Mouse (Mus musculus): ENCODE measurements around the gene Zfp366. TPM values are rescaled to one million over a fixed set of nuclear protein-coding genes. Genes with fewer than 3 reads are reported as not detected.
"Not testable (repeated sequence)": the region's sequence is repeated elsewhere in the genome, so short reads cannot be mapped to it uniquely, and the experiment has no call there.

Zfp366 gene
- polyA plus RNA-seq (2012; rRNA removed) = 0.82 and 1.6 TPM in 2 replicates

DNA sequence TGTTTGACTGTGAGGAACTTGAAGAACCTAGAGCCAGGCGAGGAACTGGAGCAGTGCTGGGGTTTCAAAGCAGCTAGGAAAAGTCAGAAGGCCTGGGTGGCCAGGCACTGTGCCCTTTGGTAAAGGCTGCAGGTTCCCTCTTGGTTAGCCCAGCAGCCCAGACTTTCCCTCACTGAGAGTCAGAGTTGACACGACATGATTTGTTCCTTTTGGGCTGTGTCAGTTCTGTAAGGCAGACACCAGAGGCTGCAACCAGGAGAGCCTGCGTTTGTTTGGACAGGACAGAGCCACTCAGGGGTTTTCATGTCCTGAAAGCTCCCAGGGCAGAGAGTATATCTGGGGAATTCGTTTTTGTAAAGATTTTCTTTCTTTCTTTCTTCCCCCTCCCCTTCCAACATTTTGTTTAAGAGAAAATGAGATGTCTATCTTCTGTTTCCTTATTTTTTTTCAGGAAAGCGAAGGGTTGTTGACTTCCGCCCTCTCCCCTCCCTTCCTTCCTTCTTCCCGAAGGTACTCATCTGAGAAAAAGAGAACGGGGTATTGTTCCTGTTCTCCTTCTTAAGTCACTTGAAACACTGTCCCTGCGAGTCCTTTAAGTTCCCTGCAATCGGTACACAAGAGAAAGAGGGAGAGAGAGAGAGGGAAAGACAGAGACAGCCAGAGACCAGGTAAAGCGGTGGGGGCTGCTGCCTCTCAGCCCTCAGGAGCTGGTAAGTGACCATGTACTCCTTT is at the start of gene Zfp366:
TSS of gene Zfp366 (plus strand) at position 669 of the 732 bp plus-strand sequence.
- WGBS = 55% methylated on average over 11 of the region's 11 CpGs

DNA sequence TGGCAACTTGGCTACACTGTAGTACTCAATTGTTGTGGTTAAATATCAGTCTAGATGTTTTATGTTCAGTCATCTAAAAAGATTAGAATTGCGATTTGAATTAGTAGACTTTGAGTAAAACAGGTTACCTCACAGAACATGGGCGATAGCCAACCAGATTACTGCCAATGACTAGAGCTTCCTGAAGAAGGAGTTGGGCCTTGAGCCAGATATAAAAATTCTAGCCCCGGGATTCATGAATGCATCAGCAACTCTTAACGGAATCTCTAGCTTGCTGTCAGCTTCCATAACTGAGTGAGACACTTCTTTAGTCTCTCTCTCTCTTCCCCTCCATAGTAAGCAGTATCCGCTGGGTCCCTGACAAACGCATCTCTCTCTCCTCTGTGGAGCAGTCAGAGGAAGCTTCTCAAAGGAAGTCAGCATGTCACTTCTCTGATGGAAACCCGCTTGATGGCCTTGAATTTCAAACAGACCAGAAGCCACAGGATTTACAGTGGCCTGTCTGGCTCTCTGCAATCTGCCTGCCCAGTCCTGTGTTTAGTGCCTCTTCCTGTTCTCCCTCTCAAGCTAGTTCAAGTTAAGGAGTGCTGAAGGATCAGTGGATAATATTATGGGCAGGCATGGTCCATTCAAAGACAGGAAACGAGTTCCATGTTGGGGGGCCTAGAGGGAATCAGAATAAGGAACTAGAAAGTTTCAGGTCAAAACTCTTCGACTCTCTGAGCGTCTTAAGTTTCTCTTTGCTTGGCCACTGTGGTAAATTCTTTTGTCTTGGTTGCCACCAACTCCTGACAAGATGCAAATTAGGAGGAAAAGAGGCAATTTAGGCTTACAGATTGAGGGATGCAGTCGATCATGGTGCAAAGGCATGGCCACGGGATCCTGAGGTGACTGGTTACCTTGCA is 46.0 kb upstream of the Zfp366 start:
- 78% methylated on average over 12 of the region's 12 CpGs for WGBS
- no peak for DNase-seq (ENCODE audit: low read depth, low spot score)

More for the DNA sequence above, at the start of gene Zfp366:
- no peak for DNase-seq (ENCODE audit: low read depth, low spot score)

DNA sequence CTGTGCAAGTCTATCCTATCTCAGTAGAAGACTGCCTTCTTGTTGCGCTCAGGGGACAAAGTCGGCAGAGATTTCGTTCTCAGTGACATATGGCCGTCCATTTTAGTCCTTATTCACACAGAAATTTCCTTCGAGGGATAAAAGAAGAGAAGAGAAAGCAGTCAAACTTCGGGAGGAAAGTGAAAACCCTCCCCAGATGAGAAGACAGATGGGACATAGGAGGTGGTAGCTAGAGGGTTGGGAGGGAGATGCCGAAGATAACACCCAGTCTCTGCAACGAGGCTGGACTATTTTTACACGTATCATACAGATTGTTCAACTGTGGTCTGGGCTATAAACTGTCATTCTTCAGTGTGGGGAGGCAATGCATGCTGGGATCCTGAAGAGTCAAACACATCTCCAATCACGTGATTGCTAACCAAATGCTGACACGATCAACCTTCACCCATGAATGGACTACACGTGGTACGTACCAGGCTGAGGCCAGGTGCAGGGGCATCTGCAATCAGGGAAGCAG is 38.2 kb upstream of the Zfp366 start:
- 39% methylated on average over 13 of the region's 13 CpGs for WGBS
- DNase-seq (ENCODE audit: low read depth, low spot score) = no peak

DNA sequence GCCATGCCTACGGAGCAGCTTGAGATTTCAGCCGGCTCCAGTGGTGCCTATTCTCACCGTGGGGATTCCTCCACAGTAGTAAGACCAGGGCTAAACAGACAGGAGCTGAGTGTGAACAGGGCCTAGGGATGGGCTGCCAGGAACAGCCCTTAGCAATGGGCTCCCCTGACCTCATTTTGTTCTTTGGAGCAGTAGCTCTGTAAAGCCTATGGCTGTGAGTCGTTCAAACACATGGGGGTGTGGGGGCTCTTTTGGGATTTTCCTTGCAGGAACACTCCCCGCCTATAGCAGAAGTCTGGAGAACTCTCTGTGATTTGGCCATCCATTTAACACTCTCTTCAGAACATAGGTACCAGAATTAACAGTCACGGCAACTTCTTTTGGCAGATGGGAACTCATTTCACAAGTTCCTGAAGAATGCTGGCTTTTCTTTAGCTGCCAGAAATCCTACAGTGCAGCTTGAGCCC is 36.9 kb upstream of the Zfp366 start:
- WGBS = 76% methylated on average over 6 of the region's 6 CpGs

DNA sequence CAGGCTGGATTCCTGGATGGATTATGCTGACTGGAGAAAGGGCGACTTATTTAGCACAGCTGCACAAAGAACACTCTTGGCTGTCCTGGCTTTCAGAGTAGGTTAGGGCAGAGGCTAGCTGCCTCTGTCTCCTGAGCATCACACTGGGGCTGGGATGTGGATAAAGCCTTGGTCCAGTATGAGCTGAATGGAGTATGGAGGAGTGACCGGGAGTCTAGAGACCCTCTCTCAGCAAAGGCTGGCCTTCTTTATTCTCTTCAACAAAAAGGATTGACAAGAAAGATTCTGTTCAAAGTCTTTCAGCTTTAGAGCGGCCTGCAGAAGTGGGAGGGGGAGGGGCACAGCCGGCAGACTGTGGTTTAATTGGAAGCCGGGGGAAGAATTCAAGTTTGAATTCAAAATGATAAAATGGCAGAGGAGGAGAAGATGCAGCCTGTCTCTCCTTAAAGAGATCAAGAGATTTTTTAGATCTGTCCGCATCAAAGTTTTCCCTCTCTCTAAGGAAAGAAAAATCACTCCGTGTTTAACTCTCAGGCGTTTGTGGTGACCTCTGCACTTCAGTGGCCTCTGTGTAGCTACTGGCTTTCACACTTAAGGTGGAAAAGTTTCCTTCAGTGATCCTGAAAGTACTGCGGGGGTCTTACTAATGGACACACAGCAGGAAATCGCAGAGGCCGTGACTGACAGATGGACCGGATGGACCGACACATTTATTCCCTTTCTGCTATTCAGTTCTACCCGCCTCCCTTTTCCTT is 34.9 kb upstream of the Zfp366 start:
- 93% methylated on average over 14 of the region's 14 CpGs for WGBS
- no peak for DNase-seq (ENCODE audit: low read depth, low spot score)

More for the DNA sequence above, 36.9 kb upstream of the Zfp366 start:
- no peak for DNase-seq (ENCODE audit: low read depth, low spot score)

DNA sequence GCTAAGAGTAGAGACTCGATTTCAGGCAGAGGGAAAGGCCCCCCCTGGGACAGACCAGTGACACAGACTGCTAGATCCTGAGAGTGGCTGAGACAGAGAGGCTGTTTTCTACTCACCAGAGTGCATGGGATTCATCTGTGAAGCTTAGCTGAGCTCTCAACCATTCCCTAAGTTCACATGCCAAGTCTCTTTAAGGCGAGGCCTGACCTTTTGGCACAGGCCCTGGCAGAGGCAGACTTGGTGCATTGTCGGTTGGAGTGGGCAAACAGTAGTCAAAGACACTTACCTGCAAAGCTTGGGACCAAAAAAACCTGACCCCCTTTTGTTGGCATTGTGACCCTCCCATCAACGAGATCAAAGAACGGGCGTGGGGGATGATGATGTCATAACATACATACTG is 34.0 kb upstream of the Zfp366 start:
- DNase-seq (ENCODE audit: low read depth, low spot score) = no peak
- WGBS = 27% methylated on average over 6 of the region's 6 CpGs

DNA sequence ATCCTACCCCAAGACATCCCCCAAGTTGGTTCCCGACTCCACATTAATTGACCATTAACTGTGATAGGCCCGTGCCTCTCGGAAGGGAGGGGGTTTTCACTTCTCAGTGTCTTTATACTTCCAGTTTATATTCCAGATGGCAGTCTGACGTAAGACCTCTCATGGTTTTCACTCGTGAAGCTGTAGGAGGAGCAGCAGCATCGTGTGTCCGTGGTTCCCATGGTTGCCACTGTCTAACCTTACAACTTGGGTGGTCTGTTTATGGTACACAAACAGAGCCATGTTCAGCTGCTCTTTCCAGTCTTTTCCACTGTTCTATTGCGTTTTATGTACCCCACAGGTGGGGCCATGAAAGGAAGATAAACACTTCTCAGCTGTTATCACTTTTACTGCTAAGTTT is 33.5 kb upstream of the Zfp366 start:
- no peak for DNase-seq (ENCODE audit: low read depth, low spot score)
- WGBS = 40% methylated on average over 8 of the region's 8 CpGs

DNA sequence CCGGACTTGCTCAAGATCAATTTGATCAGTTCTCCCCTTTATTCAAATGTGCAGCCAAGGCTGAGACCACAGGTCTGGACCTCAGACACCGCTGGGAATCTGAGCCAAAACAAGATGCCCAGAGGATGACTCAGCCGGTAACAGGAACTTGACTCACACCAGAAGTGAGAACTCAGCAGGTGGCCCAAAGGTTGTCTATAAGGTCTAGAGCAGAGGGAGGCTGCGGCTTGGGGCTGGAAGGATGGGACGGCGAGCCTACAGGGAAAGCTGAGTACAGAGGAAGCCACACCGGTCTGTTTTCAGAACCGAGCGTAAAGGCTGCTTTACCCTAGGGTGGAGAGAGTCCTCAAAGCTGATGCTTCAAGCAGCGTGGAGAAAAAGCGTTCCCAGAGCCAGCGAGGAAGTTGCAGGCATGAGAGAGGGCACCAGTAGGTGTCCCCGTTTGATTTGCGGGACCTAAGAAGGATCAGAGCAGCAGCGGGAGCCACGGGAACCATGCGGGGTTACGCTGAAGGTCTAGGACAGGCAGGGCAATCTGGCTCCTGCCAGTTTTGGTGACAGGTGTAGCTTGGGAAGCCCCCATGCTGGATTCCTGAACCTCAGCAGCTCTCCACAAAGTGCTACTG is 32.2 kb upstream of the Zfp366 start:
- WGBS = 24% methylated on average over 18 of the region's 18 CpGs
- DNase-seq (ENCODE audit: low read depth, low spot score) = no peak

DNA sequence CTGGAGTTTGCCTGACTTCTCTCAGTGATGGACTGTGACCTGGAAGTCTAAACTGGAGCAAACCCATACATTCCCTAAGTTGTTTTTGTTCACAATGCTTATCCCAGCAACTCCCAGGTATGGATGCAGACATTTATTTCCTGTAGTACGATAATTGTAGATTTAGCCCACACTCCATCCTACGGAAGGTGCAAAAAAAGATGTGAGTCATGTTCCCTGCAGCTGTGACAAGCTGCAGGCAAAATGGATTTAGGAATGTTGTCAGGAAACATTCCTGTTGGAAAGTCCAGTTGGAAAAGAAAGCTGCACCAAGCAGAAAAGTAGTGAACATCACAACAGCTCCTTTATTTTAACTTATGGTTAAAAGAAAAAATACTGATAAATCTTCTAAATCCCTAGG is 26.9 kb upstream of the Zfp366 start:
- WGBS = 77% methylated on average over 2 of the region's 2 CpGs
- DNase-seq (ENCODE audit: low read depth, low spot score) = no peak

DNA sequence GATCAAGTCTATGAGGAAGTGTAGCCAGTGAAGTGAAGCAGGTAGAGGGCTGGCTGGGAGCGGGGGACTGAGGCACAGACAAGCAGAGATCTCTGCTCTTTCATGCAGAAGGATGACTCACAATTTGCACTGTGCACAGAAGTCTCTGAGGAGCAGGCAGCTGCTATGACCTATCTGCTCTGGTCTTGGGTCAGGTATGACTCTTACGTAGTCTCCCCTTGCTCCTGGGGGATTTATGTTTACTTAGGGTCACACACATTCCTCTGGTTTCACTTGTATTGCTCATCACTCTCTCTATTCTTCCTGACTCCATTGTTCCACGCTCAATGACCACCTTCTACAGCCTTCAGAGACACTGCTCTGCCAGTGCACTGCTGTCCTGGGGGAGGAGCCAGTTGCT is 25.9 kb upstream of the Zfp366 start:
- WGBS = 93% methylated on average over 3 of the region's 3 CpGs
- DNase-seq (ENCODE audit: low read depth, low spot score) = no peak

DNA sequence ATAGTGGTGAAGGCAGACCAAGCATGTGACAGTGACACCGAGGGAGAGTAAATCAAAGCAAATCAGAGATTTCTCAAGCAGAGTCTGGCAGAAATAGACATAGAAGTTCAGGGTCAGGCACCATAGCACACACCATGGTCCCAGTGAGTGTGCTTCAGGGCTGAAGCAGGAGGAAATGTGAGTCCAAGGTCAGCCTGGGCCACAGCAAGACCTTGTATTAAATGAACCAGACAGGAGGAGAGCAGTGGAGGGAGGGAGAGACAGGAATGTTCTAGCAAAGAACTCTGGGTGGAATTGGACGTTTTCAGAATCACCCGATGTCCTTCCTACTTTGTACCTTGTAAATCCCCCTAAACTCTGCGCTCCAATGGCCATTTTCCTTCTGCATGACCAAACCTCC is 21.6 kb upstream of the Zfp366 start:
- WGBS = 72% methylated on average over 4 of the region's 4 CpGs
- no peak for DNase-seq (ENCODE audit: low read depth, low spot score)

DNA sequence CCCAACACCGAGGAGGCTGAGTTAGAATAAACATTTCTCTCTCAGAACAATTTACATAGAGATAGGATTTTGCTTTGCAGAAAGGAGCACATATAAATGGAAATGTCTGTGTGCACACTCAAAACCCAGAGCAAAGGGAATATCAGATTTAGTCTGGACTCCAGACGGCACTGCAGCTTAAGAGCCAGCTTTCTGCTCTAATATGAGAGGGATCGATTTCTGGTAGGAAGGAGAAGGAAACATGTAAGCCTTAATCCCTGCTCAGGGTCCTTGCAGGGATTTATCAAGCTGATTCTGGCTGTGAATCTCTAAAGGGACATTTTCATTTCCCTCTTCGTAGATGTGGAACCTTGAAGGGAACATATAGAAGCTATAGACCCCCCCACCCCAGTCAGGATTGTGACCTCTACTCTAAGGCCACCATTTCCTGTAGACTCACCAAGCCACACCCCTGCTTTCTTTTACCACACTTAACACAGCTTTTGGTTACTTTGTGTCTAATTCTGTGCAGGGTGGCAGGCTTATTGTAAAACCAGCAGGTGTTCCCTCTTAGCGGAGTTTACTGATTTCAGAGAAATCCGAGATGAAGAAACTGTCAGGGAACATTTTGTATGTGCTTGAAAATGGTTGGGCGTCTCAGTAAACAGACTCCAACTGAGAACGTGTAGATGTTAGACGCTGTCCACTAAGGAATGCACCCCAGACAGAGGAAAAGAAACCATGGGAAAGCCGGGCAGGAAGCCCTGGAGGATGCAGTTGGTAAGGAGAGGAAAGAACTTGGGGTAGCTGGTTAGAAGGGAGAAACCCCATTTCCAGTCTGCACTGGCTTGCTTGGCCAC is 20.9 kb upstream of the Zfp366 start:
- WGBS = 22% methylated on average over 10 of the region's 10 CpGs
- no peak for DNase-seq (ENCODE audit: low read depth, low spot score)

DNA sequence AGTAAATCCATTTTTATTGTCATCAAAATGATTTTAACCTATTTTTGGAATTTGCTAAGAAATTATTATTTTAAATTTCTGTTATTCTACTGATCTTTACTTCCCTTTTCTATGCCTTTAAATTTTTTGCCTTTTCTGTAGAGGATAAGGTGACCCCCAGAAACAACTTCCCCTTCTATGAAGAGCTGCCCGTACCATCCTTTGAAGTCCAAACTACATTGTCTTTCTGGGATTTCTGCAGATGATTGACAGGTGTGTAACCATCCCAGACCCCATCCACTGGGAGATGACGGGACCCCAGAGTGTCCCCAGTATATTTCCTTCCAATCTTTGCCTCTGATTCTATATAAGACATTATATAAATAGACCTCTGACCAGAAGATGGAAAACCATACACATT is 20.3 kb upstream of the Zfp366 start:
- WGBS = 88% methylated on average over 2 of the region's 2 CpGs
- DNase-seq (ENCODE audit: low read depth, low spot score) = no peak

DNA sequence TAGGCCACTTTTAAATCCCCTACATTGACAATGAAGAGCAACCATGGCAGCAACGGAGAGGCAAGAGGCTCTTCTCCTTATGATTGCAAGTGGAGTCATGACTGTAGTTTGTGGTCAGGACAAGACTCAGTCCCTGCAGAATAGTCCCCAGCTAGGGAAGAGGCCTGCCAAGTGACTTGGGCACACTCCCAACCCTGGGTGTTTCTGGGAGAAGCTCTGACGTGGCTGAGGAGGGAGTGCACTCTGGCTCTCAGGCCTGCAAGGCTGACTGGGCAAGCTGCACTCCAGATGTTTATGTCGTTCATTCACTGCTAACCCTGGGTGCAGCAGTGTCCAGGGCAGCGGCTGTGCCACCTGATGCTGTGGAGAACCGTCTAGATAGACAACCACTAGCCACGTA is 15.2 kb upstream of the Zfp366 start:
- no peak for DNase-seq (ENCODE audit: low read depth, low spot score)
- WGBS = 43% methylated on average over 6 of the region's 6 CpGs

DNA sequence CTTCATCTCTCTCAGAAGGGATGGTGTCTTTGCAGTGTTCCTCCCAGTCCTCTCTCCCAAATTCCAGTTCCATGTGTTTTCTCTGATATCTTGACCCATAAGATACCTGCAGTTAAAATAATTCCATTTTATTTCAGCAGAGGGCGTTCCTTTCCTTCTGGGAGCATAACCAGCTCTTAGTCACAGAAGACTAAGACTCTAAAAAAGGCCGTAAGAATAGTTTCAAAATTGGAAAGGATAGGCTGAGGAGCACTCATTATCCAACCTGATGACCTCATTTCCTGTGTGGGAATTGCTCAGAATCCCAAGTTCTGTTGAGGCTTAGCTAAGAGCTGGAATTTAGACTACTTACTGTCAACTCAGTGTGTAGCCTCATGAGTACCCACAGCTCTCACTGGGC is 14.3 kb upstream of the Zfp366 start:
- 24% methylated on average over 2 of the region's 2 CpGs for WGBS
- no peak for DNase-seq (ENCODE audit: low read depth, low spot score)

DNA sequence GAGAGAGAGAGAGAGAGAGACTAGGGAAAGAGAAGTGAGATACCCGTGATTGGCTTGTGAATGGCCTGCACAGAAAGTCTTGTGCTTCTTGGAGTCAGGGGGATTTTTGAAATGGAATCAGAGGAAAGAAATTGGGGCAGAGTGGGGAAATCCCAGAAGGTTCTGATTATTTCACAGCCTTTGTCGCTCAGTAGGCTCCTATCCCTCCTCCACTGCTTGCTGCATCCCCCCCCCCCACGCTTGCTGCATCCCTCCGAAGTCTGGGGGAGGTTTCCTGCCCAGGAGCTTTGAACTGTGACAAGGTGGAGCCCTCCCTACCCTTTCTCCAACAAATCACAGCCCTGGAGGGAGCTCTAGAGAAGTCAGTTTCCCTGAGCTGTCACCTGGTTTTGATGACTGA is 10.8 kb upstream of the Zfp366 start:
- no peak for DNase-seq (ENCODE audit: low read depth, low spot score)
- 84% methylated on average over 4 of the region's 4 CpGs for WGBS

DNA sequence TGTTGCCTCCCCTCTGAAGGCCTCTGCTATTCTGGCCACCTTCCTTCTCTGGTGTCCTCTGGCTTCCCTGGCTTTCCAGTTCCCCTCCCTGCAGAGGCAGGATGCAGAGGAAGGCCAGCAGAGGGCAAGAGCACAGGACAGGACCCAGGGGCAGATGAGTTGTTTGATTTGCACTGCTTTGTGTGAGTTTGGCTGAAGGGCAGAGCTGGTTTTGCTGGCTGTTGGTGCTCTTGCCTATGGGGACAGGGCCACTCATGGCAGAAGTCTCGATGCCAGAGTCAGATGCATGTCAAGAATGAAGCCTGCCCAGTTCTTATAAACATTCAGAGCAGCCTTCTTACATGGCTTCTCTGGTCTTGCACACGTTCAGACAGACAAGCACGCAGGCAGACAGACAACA is 1.8 kb upstream of the Zfp366 start:
- 87% methylated on average over 3 of the region's 3 CpGs for WGBS
- DNase-seq (ENCODE audit: low read depth, low spot score) = not testable (repeated sequence)

DNA sequence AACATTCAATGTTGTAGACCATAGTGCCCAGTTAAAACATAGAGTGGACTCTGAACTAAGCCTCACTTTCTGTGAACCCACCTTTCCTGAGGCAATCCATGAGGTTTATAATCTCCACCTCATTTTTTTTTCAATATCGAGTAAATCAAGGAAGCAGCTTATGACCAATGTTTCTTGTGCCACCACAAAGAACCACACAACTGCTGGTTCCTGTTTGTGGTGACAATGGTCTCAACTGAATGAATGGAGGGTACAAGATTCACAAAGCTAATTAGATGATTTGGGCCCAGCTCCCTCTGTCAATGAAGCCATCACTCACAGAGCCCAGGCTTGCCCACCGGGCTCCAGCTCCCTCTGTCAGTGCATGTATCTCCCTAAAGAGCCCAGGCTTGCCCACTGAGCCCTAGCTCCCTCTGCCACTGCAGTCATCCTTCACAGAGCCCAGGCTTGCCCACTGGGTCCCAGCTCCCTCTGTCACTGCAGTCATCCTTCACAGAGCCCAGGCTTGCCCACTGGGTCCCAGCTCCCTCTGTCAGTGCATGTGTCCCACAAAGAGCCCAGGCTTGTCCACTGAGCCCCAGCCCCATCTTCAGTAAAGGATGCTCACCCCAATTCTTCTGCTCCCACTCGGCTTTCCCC is 1.2 kb upstream of the Zfp366 start:
- no peak for DNase-seq (ENCODE audit: low read depth, low spot score)
- 80% methylated on average over 3 of the region's 3 CpGs for WGBS
